Mouse (Mus musculus): Measurements from ENCODE around the gene Ccr4. TPM values are rescaled to one million over a fixed set of nuclear protein-coding genes. Genes with fewer than 3 reads are reported as not detected.

The Ccr4 gene
- 0.62 TPM for total RNA-seq (2023)

GRCm38 (mm10) chr9:114504816-114505215 is at the start of gene Ccr4:
Gene Ccr4 (minus strand): TSS chr9:114504916.

GRCm38 (mm10) chr9:114515364-114515763 is 10.6 kb upstream of the Ccr4 start, which contains the start of gene C130032M10Rik:
Gene C130032M10Rik (plus strand): TSS chr9:114515697.

Other genes starting within 250 kb of the Ccr4 start
- not detected for gene Bcl2a1c, start 174.8 kb downstream of the Ccr4 start, total RNA-seq (2023)
- 5.0 TPM for gene Crtap, start 114.2 kb downstream of the Ccr4 start, total RNA-seq (2023)
- 18.1 TPM for gene Glb1, start 103.8 kb downstream of the Ccr4 start, total RNA-seq (2023)
- gene Tmppe, start 103.8 kb downstream of the Ccr4 start, total RNA-seq (2023), result 10.6 TPM
- gene C130032M10Rik, start 10.8 kb upstream of the Ccr4 start, total RNA-seq (2023), result not detected
- not detected for gene Trim71, start 59.5 kb upstream of the Ccr4 start, total RNA-seq (2023)
- gene Cnot10, start 135.3 kb upstream of the Ccr4 start, total RNA-seq (2023), result 73.2 TPM
- 57.6 TPM for gene Dync1li1, start 183.9 kb upstream of the Ccr4 start, total RNA-seq (2023)
- 113 TPM for gene Cmtm6, start 226.2 kb upstream of the Ccr4 start, total RNA-seq (2023)

All from CD4-positive naive resting alpha-beta T cell, adult 76 days (primary cell).